Mouse (Mus musculus): Measurements from ENCODE around the gene Washc4. TPM values are rescaled to one million over a fixed set of nuclear protein-coding genes. Genes with fewer than 3 reads are reported as not detected.
"Not testable (repeated sequence)": the region's sequence is repeated elsewhere in the genome, so short reads cannot be mapped to it uniquely, and the experiment has no call there.

Washc4 gene
- total and polyA plus RNA-seq, 3 experiments, result 16.3 to 31.8 (median 19.3) TPM

DNA sequence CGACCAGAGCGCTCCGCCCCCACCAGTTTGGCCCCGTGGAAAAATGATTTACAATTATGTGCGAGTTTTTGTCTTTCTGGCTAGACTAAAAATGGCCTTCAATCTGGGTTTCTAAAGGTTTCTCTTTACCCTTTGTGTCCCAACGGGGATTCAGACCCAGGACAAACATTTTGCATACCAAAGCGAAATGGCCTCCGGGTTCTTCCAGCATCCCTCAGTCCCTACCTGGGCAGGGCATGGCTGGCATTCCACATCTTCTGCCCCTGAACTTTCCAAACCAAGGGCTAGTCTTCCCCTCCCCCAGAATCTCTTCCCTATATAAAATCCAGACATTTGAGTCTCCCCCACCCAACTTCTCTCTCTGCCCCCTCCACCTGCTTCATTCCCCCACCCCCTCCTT, 29.8 kb upstream of the Washc4 start:
- DNase-seq (ENCODE audit: extremely low read depth), result no peak
- Histone ChIP-seq H3K4me3 (replicated peaks in 1 of 3; ENCODE audit: low read depth in 2 of 3, low read length in 2 of 3, poor library complexity in 1 of 3) (no peak overlapping the region), H3K36me3 (replicated peaks in 1 of 2; ENCODE audit: control insufficient read depth in 1 of 2, insufficient read depth in 1 of 2, low read length in 1 of 2) (no peaks in the 10 kb centered on the region), H3K4me2 (ENCODE audit: insufficient read depth, low read depth, poor library complexity, severe bottlenecking) (no peak overlapping the region), H3K9me3 (replicated peaks; ENCODE audit: low read length) (no peaks in the 10 kb centered on the region), H3K4me1 (ENCODE audit: control insufficient read depth in 1 of 2, insufficient read depth in 2 of 2) (peaks cover 5 to 8% of the 10 kb centered on the region in 2 experiments; a peak in 3 of 4 replicates), H3K27ac (ENCODE audit: insufficient read depth, low read depth) (no peak overlapping the region), H3K79me2 (replicated peaks; ENCODE audit: control insufficient read depth, extremely low read depth, insufficient read depth, poor library complexity, severe bottlenecking) (no peaks in the 10 kb centered on the region), H3K27me3 (replicated peaks) (no peaks in the 10 kb centered on the region), H3K9ac (ENCODE audit: insufficient read depth, low read depth) (no peak overlapping the region)
- TF ChIP-seq JUND (conservative IDR thresholded peaks at IDR 0.05; ENCODE audit: low read depth, low read length), result no peak
- TF ChIP-seq ZC3H11A (IDR thresholded peaks at IDR 0.05; ENCODE audit: low read depth, low read length), result no peak
- TF ChIP-seq MAX (IDR thresholded peaks at IDR 0.05; ENCODE audit: low read length), result no peak
- TF ChIP-seq UBTF (IDR thresholded peaks at IDR 0.05; ENCODE audit: low read depth, low read length), result no peak
- TF ChIP-seq USF1 (IDR thresholded peaks at IDR 0.05; ENCODE audit: low read depth, low read length), result no peak
- TF ChIP-seq MYC (IDR thresholded peaks at IDR 0.05; ENCODE audit: low read depth, low read length), result no peak
- TF ChIP-seq IRF4 (IDR thresholded peaks at IDR 0.05; ENCODE audit: low read depth, low read length), result no peak
- TF ChIP-seq CHD2 (IDR thresholded peaks at IDR 0.05; ENCODE audit: low read length), result no peak
- no peak for TF ChIP-seq CTCF (conservative IDR thresholded peaks at IDR 0.05 in 1 of 2, IDR thresholded peaks at IDR 0.05 in 1 of 2; ENCODE audit: low read depth in 2 of 2, low read length in 2 of 2)
- no peak for TF ChIP-seq RCOR1 (conservative IDR thresholded peaks at IDR 0.05; ENCODE audit: low read depth, low read length)
- no peak for TF ChIP-seq TCF12 (IDR thresholded peaks at IDR 0.05; ENCODE audit: low read depth, low read length)
- no peak for TF ChIP-seq BHLHE40 (IDR thresholded peaks at IDR 0.05; ENCODE audit: low read depth, low read length)
- TF ChIP-seq POLR2A (IDR thresholded peaks at IDR 0.05; ENCODE audit: low read depth, low read length), result no peak
- in situ Hi-C loops (cut with MboI; ENCODE audit: low pct_ligation_motif_present, low pct_unique_long_range_greater_than_20kb, low sequenced_read_pairs) (no loop called here), dilution Hi-C loops (cut with MboI; ENCODE audit: extremely low pct_ligation_motif_present, extremely low pct_unique_long_range_greater_than_20kb, low sequenced_read_pairs) (no loop called here)

DNA sequence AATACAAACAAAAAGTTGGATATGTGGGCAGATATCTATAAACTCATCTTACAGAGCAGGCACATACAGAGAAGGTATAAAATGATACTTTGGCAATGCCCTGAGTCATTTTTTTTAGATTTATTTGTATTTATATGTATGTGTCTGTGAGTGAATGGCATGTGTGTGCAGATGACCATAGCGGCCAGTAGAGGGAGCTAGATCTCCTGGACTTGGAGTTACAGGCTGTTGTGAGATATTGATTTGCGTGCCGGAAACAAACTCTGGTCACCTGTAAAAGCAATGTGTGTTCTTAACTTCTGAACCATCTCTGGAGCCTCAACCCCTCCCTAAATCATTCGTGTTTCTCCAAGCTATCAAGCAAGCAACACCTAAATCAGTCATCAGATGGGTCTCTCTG, 22.6 kb upstream of the Washc4 start:
- H3K9me3 ChIP-seq (replicated peaks; ENCODE audit: low read length), result no peaks in the 10 kb centered on the region
- H3K4me1 ChIP-seq (ENCODE audit: control insufficient read depth in 1 of 2, insufficient read depth in 2 of 2), result peaks cover 0 to 3% of the 10 kb centered on the region in 2 experiments; a peak in 1 of 4 replicates
- H3K9ac ChIP-seq (ENCODE audit: insufficient read depth, low read depth), result no peak overlapping the region
- no peak overlapping the region for H3K4me2 ChIP-seq (ENCODE audit: insufficient read depth, low read depth, poor library complexity, severe bottlenecking)
- no peak overlapping the region for H3K27ac ChIP-seq (ENCODE audit: insufficient read depth, low read depth)
- no peaks in the 10 kb centered on the region for H3K27me3 ChIP-seq (replicated peaks)
- peak; percentile 12 for TF ChIP-seq RAD21 (IDR thresholded peaks at IDR 0.05; ENCODE audit: low read depth, low read length)
- peak; percentile 29 to 40; a peak in 2 of 4 replicates for TF ChIP-seq CTCF (conservative IDR thresholded peaks at IDR 0.05 in 1 of 2, IDR thresholded peaks at IDR 0.05 in 1 of 2; ENCODE audit: low read depth in 2 of 2, low read length in 2 of 2)
- no peak for TF ChIP-seq HCFC1 (IDR thresholded peaks at IDR 0.05; ENCODE audit: low read depth, low read length)
- no peak for TF ChIP-seq NRF1 (IDR thresholded peaks at IDR 0.05; ENCODE audit: low read depth, low read length)
- TF ChIP-seq IRF4 (IDR thresholded peaks at IDR 0.05; ENCODE audit: low read depth, low read length), result no peak
- TF ChIP-seq GABPA (IDR thresholded peaks at IDR 0.05; ENCODE audit: insufficient replicate concordance, low read depth, low read length), result no peak
- dilution Hi-C loops (cut with MboI; ENCODE audit: extremely low pct_ligation_motif_present, extremely low pct_unique_long_range_greater_than_20kb, low sequenced_read_pairs) (no loop called here), in situ Hi-C loops (cut with MboI; ENCODE audit: low pct_ligation_motif_present, low pct_unique_long_range_greater_than_20kb, low sequenced_read_pairs) (no loop called here)
- H3K79me2 ChIP-seq (replicated peaks; ENCODE audit: control insufficient read depth, extremely low read depth, insufficient read depth, poor library complexity, severe bottlenecking), result no peaks in the 10 kb centered on the region
- no peak overlapping the region for H3K4me3 ChIP-seq (replicated peaks in 1 of 3; ENCODE audit: low read depth in 2 of 3, low read length in 2 of 3, poor library complexity in 1 of 3)
- no peak for DNase-seq (ENCODE audit: extremely low read depth)
- H3K36me3 ChIP-seq (replicated peaks in 1 of 2; ENCODE audit: control insufficient read depth in 1 of 2, insufficient read depth in 1 of 2, low read length in 1 of 2), result no peaks in the 10 kb centered on the region

DNA sequence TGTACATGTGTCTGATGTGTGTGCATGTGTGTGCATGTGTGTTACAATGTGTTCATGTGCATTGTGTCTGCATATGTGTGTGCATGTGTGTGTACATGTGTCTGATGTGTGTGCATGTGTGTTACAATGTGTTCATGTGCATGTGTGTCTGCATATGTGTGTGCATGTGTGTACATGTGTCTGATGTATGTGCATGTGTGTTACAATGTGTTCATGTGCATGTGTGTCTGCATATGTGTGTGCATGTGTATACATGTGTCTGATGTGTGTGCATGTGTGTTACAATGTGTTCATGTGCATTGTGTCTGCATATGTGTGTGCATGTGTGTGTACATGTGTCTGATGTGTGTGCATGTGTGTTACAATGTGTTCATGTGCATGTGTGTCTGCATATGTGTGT, 19.3 kb upstream of the Washc4 start:
- dilution Hi-C loops (cut with MboI; ENCODE audit: extremely low pct_ligation_motif_present, extremely low pct_unique_long_range_greater_than_20kb, low sequenced_read_pairs); H3K9me3 ChIP-seq (replicated peaks; ENCODE audit: low read length); in situ Hi-C loops (cut with MboI; ENCODE audit: low pct_ligation_motif_present, low pct_unique_long_range_greater_than_20kb, low sequenced_read_pairs): not testable (repeated sequence)

More for the DNA sequence above, 19.3 kb upstream of the Washc4 start:
- not testable (repeated sequence) for H3K4me2 ChIP-seq (ENCODE audit: insufficient read depth, low read depth, poor library complexity, severe bottlenecking); H3K27me3 ChIP-seq (replicated peaks); H3K36me3 ChIP-seq (replicated peaks in 1 of 2; ENCODE audit: control insufficient read depth in 1 of 2, insufficient read depth in 1 of 2, low read length in 1 of 2); H3K9ac ChIP-seq (ENCODE audit: insufficient read depth, low read depth); H3K4me3 ChIP-seq (replicated peaks in 1 of 3; ENCODE audit: low read depth in 2 of 3, low read length in 2 of 3, poor library complexity in 1 of 3); DNase-seq (ENCODE audit: extremely low read depth); H3K79me2 ChIP-seq (replicated peaks; ENCODE audit: control insufficient read depth, extremely low read depth, insufficient read depth, poor library complexity, severe bottlenecking); H3K4me1 ChIP-seq (ENCODE audit: control insufficient read depth in 1 of 2, insufficient read depth in 2 of 2); H3K27ac ChIP-seq (ENCODE audit: insufficient read depth, low read depth)

All from CH12.LX (cell line).